10 mouse cellular contexts compared by ENCODE assay signal in the genomic region with DNA sequence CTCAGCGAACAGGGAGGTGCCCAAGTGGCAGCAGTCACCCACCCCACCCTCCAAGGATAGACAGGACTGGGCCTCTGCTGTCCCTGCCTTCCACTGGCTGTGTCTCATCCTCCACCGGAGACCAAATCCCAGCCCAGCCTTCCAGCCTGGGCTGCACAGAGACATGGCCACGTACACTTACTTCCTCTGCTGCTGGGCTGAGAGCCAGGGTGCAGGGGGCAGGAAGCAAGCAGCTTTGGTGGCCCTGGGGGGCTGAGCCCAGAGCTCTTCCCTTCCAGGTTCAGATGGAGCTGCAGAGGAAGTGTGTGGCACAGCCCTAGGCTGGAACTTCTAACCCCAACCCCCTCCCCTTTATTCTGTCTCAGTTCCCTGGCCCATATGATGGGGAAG. TPM values are rescaled to one million over a fixed set of nuclear protein-coding genes. Genes with fewer than 3 reads are reported as not detected.
DNase-seq lines count a peak whose midpoint lies in the region; ATAC-seq and TF ChIP-seq lines count a peak whose summit lies in the region.
"Had no signal": no experiment of that assay in that cellular context is flagged by ENCODE, and none has a peak within 500 bp of the region (broad histone marks: within the 10 kb centered on the region; RNA-seq: fewer than 3 reads in every experiment).

No protein-coding gene starts in this region.

- H3K9me3 ChIP-seq in hindbrain, embryonic 10.5 days = no peaks in the 10 kb centered on the region
- no peaks in the 10 kb centered on the region for H3K9me3 ChIP-seq in hindbrain, embryonic 11.5 days (ENCODE audit: control insufficient read depth, low read length)
- no peaks in the 10 kb centered on the region for H3K9me3 ChIP-seq in lung, embryonic 16.5 days (ENCODE audit: control insufficient read depth, low read length)
- H3K9me3 ChIP-seq: neural tube, embryonic 12.5 days had no signal

- ATAC-seq in hindbrain, embryonic 11.5 days (ENCODE audit: low FRiP score) = no peak
- ATAC-seq in lung, embryonic 16.5 days (ENCODE audit: low read depth) = peak; percentile 77

- peaks cover 29% of the 10 kb centered on the region for H3K36me3 ChIP-seq in hindbrain, embryonic 10.5 days
- no peaks in the 10 kb centered on the region for H3K36me3 ChIP-seq in hindbrain, embryonic 11.5 days (ENCODE audit: control insufficient read depth, insufficient read depth, low read length)
- no peaks in the 10 kb centered on the region for H3K36me3 ChIP-seq in kidney, adult 2 months (ENCODE audit: control insufficient read depth, insufficient read depth, low read length)
- H3K36me3 ChIP-seq in lung, embryonic 16.5 days (ENCODE audit: control insufficient read depth, insufficient read depth, low read length) = no peaks in the 10 kb centered on the region; the same call in 1 of the 2 replicates
- H3K36me3 ChIP-seq: neural tube, embryonic 12.5 days had no signal

- H3K9ac ChIP-seq in hindbrain, embryonic 11.5 days (ENCODE audit: low read depth, low read length) = no peak overlapping the region
- H3K9ac ChIP-seq in lung, embryonic 16.5 days (ENCODE audit: low read length) = no peak overlapping the region
- H3K9ac ChIP-seq: neural tube, embryonic 12.5 days had no signal

- no peak overlapping the region for H3K4me3 ChIP-seq in hindbrain, embryonic 10.5 days
- no peak overlapping the region for H3K4me3 ChIP-seq in hindbrain, embryonic 11.5 days (ENCODE audit: low read depth, low read length)
- H3K4me3 ChIP-seq in kidney, adult 2 months (ENCODE audit: insufficient read depth, low read depth, low read length) = no peak overlapping the region
- no peak overlapping the region for H3K4me3 ChIP-seq in lung, embryonic 16.5 days (ENCODE audit: low read length)
- H3K4me3 ChIP-seq: neural tube, embryonic 12.5 days had no signal

- TF ChIP-seq CTCF in kidney, adult 2 months (conservative IDR thresholded peaks at IDR 0.05; ENCODE audit: insufficient read depth, insufficient read length, low read depth, low read length) = no peak

- peak overlapping the region; percentile 29 for H3K27ac ChIP-seq in hindbrain, embryonic 10.5 days
- no peak overlapping the region for H3K27ac ChIP-seq in hindbrain, embryonic 11.5 days (ENCODE audit: low read depth, low read length)
- no peak overlapping the region for H3K27ac ChIP-seq in kidney, adult 2 months (ENCODE audit: insufficient read depth, low read depth, low read length)
- peak overlapping the region; percentile 54 for H3K27ac ChIP-seq in lung, embryonic 16.5 days (ENCODE audit: low read length)
- H3K27ac ChIP-seq: neural tube, embryonic 12.5 days had no signal

- H3K4me1 ChIP-seq in hindbrain, embryonic 10.5 days (replicated peaks) = peaks cover 69% of the 10 kb centered on the region
- peaks cover 4% of the 10 kb centered on the region; the same call in 1 of the 2 replicates for H3K4me1 ChIP-seq in hindbrain, embryonic 11.5 days (replicated peaks; ENCODE audit: control insufficient read depth, insufficient read depth, low read length)
- no peaks in the 10 kb centered on the region for H3K4me1 ChIP-seq in kidney, adult 2 months (ENCODE audit: control insufficient read depth, insufficient read depth, low read length)
- peaks cover 29% of the 10 kb centered on the region for H3K4me1 ChIP-seq in lung, embryonic 16.5 days (replicated peaks; ENCODE audit: control insufficient read depth, insufficient read depth, low read length)

- H3K27me3 ChIP-seq in hindbrain, embryonic 10.5 days (ENCODE audit: insufficient read depth, poor library complexity, severe bottlenecking) = peaks cover 59% of the 10 kb centered on the region
- peaks cover 27% of the 10 kb centered on the region for H3K27me3 ChIP-seq in hindbrain, embryonic 11.5 days (ENCODE audit: control insufficient read depth, insufficient read depth, low read length)
- no peaks in the 10 kb centered on the region for H3K27me3 ChIP-seq in kidney, adult 2 months (replicated peaks; ENCODE audit: control insufficient read depth, insufficient read depth, low read length)
- H3K27me3 ChIP-seq in lung, embryonic 16.5 days (ENCODE audit: control insufficient read depth, insufficient read depth, low read depth, low read length) = peaks cover 11% of the 10 kb centered on the region; the same call in 1 of the 2 replicates
- H3K27me3 ChIP-seq: CH12.LX had no signal

- WGBS in hindbrain, embryonic 10.5 days = 75% methylated on average over 3 of the region's 3 CpGs
- 71% methylated on average over 3 of the region's 3 CpGs for WGBS in hindbrain, embryonic 11.5 days
- WGBS in kidney, adult 2 months = 61% methylated on average over 3 of the region's 3 CpGs
- 47% methylated on average over 3 of the region's 3 CpGs for WGBS in lung, embryonic 16.5 days

- no peak for DNase-seq in hindbrain, embryonic 10.5 days (ENCODE audit: low spot score)
- DNase-seq in hindbrain, embryonic 11.5 days (ENCODE audit: low spot score) = no peak
- DNase-seq in heart, adult 18-20 months = peak; percentile 61 to 86
- peak; percentile 87 for DNase-seq in kidney, adult 2 months
- no peak for DNase-seq in frontal cortex, postnatal 25 days (ENCODE audit: low spot score in 2 of 2)
- no peak for DNase-seq in cerebellum, adult 18-20 months
- no peak for DNase-seq in urinary bladder, postnatal 10 days (ENCODE audit: low spot score)

- no peak overlapping the region for H3K4me2 ChIP-seq in hindbrain, embryonic 11.5 days (replicated peaks; ENCODE audit: low read depth, low read length)
- H3K4me2 ChIP-seq in lung, embryonic 16.5 days (ENCODE audit: low read depth, low read length) = no peak overlapping the region
- H3K4me2 ChIP-seq: neural tube, embryonic 12.5 days had no signal

- no peak for TF ChIP-seq POLR2A in kidney, adult 2 months (IDR thresholded peaks at IDR 0.05; ENCODE audit: low read depth, low read length)

RNA-seq across cellular contexts. Expression of a gene that starts 29.4 kb away (rescaled TPM):
- not detected in 2 replicates for polyA plus RNA-seq in hindbrain, embryonic 10.5 days (2016; fragmentation: Nextera tagmentation; extraction: Ambion mirVana)
- 0.11 and 0.25 TPM in 2 replicates for polyA plus RNA-seq in hindbrain, embryonic 11.5 days (2014; fragmentation: Nextera tagmentation; extraction: Ambion mirVana)
- total RNA-seq in heart, adult 18-20 months (2021) = not detected
- polyA plus RNA-seq in kidney, adult 2 months (2012; rRNA removed) = 0.05 TPM in 1 of 2 replicates, not detected in the other
- polyA plus RNA-seq in lung, embryonic 16.5 days (2015; fragmentation: Nextera tagmentation; extraction: Ambion mirVana) = not detected in 2 replicates
- polyA plus RNA-seq: neural tube, embryonic 12.5 days had no signal

RNA-seq across cellular contexts. Expression of a gene that starts 45.3 kb away (rescaled TPM):
- 67.6 and 75.0 TPM in 2 replicates for polyA plus RNA-seq in hindbrain, embryonic 10.5 days (2016; fragmentation: Nextera tagmentation; extraction: Ambion mirVana)
- 38.4 and 38.6 TPM in 2 replicates for polyA plus RNA-seq in hindbrain, embryonic 11.5 days (2014; fragmentation: Nextera tagmentation; extraction: Ambion mirVana)
- total RNA-seq in heart, adult 18-20 months (2021) = 10 to 100 TPM; 20.9 to 24.5 TPM
- 23.3 and 24.1 TPM in 2 replicates for polyA plus RNA-seq in kidney, adult 2 months (2012; rRNA removed)
- polyA plus RNA-seq in lung, embryonic 16.5 days (2015; fragmentation: Nextera tagmentation; extraction: Ambion mirVana) = 37.3 and 41.3 TPM in 2 replicates

RNA-seq across cellular contexts. Expression of a gene that starts 49.2 kb away (rescaled TPM):
- polyA plus RNA-seq in hindbrain, embryonic 10.5 days (2016; fragmentation: Nextera tagmentation; extraction: Ambion mirVana) = 1.6 and 2.4 TPM in 2 replicates
- 1.6 and 1.9 TPM in 2 replicates for polyA plus RNA-seq in hindbrain, embryonic 11.5 days (2014; fragmentation: Nextera tagmentation; extraction: Ambion mirVana)
- 10 to 100 TPM; 18.4 to 23.0 TPM for total RNA-seq in heart, adult 18-20 months (2021)
- 9.7 and 11.8 TPM in 2 replicates for polyA plus RNA-seq in kidney, adult 2 months (2012; rRNA removed)
- polyA plus RNA-seq in lung, embryonic 16.5 days (2015; fragmentation: Nextera tagmentation; extraction: Ambion mirVana) = 0.82 and 1.2 TPM in 2 replicates

Comparison
In these comparisons a context has a peak if more than half of its experiments do, and no peak if none do; other contexts are left out.
1. H3K27ac ChIP-seq: peak in hindbrain, embryonic 10.5 days (single experiment) and lung, embryonic 16.5 days (single experiment); none in hindbrain, embryonic 11.5 days (single experiment) and kidney, adult 2 months (single experiment).
2. DNase-seq: peak in heart, adult 18-20 months (2 of 2) and kidney, adult 2 months (single experiment); none in hindbrain, embryonic 10.5 days (single experiment), hindbrain, embryonic 11.5 days (single experiment), frontal cortex, postnatal 25 days (0 of 2), cerebellum, adult 18-20 months (0 of 2) and urinary bladder, postnatal 10 days (single experiment).